Mouse (Mus musculus): Measurements from ENCODE around the gene Gm1043.

GRCm38 (mm10) chr5:37088342-37089108 is 3.4 kb downstream of the Gm1043 start:
- TF ChIP-seq GATA1 (IDR thresholded peaks at IDR 0.05; ENCODE audit: low read length) (no peak), TAL1 (IDR thresholded peaks at IDR 0.05; ENCODE audit: low read length) (no peak)
